Mouse (Mus musculus) urinary bladder, postnatal 25 days (tissue): ENCODE results near the gene Klf9.
A peak's percentile ranks its signal among the peaks of the same experiment; 100 is the strongest.

Experiments
- DNase-seq: peaks from one replicate; pipeline ENCODE4 v3.0.0; 2022; ENCODE audit warnings: low spot score

The Klf9 gene

DNA sequence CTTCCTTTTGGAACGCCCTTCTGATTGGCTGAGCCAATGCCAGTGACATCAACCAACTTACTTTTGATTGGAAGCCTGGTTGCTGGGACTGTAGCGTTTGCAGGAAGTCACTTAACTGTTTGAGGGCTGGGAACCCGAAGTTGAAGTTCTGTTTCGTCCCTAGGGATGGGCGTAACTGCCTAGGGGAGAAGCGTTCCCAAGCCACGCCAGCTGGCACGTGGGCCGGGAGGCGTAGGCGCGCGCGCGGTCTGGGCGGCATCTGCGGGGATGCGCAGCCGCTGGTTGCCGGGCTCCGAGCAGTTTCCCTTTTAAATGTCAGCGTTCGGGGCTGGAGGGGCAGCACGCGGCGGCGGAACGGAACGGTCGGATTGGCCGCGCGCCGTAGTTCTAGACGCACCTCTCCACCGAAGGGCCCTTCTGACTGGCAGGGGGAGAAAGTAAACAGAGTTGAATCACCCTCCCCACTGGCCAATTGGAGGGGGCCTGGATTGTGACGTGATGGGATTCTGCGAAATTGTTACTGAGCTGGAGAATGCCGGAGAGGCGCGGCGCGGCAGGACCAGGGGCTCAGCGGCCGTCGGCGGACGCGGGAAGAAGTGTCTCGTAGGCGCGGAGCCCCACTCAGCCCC, at the start of gene Klf9:
Klf9 (plus strand) TSS at position 538 of the 629 bp plus-strand sequence.
- peak; percentile 87 for DNase-seq

DNA sequence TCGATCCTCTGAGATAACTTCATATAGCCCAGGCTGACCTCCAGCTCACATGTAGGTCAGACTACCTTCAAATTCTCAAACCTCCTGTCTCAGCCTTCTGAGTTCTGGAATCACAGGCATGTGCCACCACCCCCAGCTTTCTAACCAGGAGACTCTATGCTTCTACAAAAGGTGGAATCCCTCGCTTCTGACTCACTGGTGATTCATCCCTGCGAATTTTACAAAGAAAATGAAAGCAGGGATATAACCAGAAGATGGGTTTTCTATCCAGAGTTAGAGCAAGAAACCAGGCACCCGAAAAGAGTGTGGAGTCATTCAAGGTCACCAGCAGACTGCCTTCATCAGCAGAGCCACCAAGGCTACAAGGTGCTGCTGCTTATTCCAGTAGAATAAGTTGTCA, 49.4 kb upstream of the Klf9 start:
- DNase-seq = no peak

DNA sequence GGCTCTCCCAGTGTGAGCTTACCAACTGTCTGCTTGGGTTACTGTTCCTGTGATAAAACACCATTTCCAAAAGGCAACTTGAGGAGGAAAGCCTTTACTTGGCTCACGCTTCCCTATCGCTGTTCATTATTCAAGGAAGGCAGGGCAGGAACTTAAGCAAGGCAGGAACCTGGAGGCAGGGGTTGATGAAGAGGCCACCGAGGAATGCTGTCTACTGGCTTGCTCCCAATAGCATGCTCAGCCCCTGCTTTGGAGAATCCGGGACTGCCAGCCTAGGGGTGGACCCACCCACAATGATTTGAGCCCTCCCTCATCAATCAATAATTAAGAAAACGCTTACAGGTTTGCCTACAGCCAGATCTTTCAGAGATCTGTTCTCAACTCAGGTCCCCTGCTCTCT, 47.5 kb upstream of the Klf9 start:
- no peak for DNase-seq

DNA sequence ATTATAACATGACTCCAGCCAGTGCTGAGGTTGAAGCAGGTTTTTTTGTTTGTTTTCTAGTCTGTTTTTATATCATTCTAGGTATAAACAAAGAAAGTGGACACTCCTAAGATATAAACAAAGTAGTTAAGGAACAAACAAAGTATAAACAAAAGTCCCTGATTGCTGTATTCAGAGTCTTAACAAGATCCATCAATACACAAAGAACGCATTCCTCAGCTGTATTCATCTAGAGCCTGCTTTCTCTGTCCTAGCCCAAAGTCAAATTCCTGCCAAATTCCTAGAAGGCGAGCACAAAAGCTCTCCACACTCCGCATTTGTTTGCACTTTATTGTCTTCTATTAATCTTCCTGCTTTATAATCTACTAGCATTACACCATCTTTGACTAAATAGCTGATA, 46.1 kb upstream of the Klf9 start:
- DNase-seq = no peak

DNA sequence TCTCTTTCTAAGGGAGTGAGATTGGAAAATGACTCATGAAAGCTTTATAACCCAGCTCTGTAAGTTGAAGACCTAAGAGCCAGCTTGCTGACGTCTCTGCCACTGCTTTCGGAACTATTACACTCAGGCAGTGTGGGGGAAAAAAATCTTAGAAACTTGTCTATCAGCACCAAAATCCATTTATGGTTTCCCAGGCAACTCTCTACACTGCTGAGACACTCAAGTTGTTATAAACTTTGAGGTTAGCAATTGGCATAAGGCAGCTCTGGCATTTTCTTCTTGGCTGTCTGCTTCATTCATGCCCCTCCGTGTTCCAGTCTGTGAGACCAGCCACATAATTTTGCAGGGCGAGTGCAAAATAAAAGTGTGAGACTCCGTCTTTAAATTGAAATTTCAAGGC, 34.2 kb upstream of the Klf9 start:
- no peak for DNase-seq

DNA sequence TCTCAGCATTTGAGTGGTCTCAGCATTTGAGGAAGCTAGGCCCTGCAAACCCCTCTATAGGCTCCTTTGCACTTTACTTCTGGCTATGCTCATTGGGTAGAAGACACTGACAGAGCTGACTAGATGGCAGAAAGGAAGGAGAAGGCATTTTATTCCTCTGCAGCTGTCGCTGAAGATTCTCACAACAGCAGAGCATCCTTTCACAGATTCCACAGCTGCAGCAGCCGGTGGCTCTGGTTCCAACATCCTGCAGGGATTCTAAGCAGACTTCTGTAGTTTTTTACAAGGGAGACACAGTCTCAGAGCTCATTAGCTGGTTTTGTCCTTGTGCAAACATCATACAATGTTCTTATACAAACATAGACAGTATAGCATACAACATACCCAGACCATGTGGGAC, 33.7 kb upstream of the Klf9 start:
- no peak for DNase-seq

DNA sequence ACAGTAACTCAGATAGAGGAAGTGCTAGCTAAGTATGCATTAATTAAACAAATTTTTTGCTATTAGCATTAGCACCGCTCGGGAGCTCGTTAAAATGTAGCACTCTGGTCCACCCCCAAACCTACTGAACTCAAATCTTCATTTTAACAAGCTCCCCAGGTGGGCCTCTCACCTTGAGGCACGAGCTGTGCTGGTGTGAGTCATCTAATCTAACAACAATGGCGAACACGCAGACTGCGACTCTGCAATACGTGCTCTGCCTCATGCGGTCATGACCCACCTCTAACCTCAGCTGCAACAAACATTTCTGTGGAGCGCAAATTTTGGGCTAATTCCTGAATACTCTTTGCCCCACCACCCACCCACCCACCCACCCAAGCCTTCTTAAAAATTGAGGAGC, 19.2 kb upstream of the Klf9 start:
- no peak for DNase-seq

DNA sequence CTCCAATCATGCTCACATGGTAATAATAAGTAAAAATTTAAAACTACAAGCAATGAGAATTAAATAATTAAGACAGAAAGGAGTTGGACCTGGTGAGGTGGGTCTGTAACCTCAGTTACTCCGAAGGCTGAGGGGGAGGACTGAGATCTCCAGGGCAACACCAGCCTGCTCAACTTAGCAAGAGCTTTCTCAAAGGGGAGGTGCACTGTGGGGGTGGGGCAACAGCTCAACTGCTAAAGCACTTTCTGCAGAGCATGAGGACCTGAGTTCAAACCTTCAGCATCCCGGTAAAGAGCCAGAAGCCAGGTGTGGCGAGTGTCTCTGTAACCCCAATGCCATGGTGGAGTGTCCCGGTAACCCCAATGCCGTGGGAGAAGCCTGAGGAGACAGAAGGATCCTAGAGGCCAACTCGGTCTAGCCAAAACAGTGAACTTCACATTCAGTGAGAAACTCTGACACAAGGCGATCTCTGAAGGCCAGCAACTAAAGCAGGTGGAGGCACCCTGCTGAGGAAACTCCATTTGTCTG, 16.9 kb upstream of the Klf9 start:
- DNase-seq = no peak

DNA sequence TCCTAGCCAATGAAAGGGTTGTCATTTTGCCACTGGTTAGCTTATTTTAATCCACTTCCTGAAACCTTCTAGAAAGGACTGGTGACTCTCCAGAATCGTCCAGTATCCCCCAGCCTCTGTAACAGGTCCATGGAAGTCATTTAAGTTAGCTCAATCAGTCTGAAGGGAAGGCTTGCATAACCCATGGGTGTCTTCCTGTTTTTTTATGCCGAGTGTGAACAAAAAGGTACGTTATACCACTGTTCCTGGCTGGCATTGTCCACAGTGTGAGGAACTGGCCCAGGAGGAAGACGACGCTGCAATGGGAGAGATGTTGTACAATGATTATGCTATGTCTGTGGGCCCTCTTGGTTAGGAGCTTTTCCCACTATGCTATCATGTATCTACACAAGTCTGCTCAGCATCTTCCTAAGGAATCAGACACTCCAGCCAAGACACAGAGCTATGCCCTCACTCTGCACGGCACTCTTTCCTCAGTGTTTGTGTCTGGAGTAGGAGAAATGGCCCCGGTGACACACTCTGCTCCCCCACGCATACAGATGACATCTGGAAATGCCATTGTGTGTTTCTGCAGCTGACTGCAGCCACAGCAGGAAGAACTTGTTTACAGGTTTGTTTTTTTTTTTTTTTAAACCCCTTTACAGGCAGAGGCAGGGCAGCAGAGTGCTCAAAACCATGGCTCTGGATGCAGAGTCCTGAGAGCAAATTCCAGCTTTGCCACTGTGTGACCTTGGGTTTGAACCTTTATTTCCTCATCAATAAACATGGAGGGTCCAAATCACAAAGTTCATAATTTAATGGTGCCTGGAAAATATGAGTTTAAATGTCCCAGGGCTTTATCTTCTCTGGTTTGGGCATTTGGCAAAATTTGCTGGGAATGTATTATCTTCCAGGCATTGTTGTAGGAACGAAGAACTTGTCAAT, 15.5 kb upstream of the Klf9 start:
- no peak for DNase-seq

DNA sequence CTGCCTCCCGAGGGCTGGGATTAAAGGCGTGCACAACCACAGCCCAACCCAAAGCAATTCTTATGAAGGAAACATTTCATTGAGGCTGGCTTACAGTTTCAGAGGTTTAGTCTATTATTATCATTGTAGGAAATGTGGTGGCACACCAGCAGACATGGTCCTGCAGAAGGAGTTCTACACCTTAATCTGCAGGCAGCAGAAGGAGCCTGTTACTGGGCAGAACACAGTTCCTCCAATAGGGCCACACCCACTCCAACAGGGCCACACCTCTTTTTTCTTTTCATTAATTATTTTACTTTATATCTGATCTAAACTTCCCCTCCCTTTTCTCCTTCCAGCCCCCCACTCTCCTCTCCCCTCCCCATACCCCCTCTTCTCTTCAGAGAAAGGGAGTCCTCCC, 11.1 kb upstream of the Klf9 start:
- no peak for DNase-seq

DNA sequence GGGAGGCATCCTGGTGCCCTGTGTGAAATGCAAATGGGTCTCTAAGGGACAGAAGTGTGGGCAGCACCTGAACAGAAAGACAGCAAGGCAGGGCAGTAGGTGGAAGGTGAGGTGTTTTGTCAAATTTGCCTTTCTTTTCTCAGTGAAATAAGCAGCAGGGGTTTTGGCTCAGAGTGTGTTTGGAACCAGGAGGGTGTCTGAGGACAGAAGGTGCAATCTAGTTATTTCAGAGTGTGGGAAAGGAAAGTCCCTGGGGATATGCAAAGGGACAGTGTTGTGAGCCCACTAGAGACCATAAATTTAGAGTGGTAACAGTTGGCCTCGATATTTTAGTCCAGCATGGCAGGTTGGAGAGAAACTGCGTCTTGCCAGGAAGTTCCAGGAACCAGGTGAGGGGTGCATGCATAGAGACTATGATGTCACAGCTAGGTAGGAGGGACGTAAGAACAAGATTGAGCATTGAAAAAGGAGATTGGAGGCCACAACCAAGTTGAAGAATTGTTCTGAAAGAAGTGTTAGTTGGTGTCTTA, 8.9 kb upstream of the Klf9 start:
- DNase-seq = no peak

DNA sequence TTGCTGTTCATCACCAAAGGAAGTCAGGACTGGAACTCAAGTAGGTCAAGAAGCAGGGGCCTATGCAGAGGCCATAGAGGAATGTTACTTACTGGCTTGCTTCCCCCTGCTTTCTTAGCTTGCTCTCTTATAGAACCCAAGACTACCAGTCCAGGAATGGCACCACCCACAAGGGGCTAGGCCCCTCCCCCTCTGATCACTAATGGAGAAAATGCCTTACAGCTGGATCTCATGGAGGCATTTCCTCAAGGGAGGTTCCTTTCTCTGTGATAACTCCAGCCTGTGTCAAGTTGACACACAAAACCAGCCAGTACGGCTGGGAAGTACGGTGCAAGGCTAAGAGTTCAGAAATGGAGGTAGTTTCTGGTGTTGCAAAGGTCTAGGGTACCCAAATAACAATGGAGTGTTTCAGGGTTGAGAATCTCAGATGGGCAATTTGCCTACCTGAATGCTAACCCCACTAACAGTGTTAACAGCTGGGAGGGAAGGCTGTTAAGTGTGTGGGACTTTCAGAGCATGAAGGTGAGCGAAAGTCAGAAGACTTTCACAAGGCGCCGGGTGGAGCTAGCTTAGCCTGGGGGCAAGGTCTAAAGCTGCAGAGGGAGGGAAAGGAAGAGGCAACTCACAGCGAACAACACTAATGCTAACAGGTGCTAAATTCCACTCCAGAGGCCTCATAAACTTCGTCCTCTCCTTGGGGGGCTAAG, 8.2 kb upstream of the Klf9 start:
- no peak for DNase-seq

DNA sequence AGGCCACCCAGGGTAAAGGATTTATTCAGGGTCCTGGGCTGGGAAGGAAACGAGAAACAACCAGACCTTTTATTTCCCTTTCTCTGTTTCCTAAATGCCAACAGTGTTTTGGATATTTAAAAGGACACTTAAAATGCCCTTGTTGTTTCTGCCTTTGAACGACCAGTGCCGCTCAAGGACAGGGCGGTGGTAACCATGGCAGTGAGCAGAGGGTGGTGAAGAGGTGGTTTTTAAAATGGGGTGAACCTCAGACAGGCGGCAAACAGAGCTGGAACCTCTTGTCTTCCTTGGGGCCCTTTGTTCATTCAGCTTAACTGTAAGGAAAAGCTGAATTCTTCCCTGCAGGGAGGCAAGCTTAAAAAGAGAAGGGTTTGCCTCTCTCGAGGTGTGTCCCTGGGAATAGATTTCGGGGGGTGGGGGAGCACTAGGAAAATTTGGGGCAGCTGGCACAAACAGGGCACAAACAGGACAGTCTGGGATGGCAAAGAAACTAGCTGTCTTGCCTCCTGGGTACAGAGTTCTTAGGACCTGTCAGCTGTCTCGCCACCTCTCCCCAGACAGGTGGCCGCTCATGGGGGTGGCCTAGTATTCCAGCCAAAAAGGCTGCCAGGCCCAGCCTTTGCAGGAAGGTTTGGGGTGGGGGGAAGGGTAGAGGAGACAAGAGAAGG, 7.5 kb upstream of the Klf9 start:
- no peak for DNase-seq

DNA sequence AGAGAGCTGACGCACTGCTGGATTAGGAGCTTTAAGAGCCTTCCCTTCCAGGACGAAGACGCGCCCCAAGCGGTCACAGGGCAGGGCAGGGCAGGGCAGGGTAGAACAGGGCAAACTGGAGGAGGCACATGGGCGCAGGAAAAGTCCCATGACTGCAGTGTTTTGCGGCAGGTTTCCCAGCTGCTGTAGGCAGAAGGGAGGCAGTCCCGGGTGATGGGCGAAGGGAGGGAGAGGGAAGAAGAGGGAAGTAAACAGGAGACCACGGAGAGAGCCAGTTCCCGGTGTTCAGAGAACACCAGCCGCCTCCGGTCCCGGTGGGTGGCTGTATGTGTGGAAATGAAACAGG, 7.0 kb upstream of the Klf9 start:
- DNase-seq = peak; percentile 58

DNA sequence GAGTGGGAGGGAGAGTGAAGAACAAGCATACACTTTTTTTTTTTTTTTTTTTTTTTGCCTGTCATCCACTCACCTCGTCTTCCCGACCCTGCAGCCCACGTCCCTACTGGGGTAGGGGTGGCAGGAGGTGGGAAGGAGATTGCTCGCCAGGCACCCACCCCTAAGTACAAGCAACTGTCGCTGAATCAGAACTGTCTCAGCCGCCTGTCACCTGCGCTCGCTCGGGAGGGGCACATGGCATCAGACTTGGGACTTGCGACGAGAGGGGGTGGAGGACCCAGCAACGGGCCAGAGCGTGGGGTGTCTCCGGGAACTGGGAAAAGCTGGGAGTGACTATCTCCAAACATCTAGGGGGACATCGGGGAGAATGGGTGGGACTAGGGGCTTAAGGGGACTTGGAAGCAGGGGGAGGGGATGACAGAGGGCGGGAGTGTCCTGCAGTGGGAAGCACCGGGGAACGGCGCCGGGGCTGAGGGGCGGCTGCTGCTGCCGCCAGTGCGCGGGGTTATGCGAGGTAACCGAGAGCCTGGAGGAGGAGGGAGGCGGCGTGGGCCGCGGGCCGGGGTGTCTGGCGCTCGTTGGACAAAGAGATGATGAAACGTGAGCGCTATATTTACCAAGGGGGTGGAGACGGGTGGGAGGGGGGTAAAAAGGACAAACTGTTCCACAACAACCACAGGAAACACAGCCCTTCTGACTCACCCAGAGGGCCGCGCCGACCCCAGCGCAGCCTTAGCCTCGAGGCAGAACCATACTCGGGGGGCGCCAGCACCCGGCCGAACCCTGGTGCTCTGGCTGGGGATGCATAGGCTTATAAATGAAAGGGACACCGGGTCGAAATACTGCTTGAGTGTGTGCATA, 6.4 kb upstream of the Klf9 start:
- peak; percentile 82 for DNase-seq

DNA sequence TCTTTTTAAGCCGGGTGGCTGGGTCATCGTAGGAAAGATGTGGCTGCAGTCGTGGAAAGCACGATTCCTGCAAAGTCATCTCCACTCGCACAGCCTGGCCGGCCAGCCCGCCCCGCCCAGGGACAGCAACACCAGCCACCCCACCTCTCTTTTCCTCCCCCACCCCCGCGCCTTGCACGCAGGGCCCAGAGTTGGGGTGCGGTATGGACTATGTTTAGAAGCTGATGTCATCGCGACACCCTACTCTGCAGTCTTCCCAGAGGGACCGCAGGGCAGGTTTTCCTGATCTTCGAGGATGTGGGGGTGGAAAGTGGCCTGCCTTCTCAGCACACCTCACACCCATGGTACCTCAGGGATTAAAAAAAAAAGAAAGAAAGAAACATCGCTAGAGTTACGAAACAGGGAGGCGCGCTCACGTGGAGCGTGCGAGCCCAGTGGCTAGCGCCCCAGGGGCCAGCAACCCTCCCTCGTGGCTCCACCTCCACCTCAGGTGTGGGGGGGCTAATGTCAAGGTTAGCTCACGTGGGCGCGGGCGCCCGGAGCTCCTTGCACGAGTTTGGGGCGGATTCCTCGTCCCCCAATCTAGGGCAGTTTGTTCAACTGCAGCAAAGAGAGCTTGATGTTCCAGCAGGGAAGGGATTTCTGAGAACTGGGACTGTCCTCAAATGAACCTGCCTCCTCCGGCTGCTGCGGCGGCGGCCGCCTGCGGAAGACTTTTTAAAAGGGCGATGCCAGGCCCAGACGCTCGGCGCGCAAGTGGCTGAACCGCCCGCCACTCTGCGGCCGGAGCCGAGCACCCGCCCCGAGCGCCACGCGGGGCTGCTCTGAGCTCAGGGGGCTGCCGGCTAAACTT, 5.5 kb upstream of the Klf9 start:
- peak; percentile 78 for DNase-seq

DNA sequence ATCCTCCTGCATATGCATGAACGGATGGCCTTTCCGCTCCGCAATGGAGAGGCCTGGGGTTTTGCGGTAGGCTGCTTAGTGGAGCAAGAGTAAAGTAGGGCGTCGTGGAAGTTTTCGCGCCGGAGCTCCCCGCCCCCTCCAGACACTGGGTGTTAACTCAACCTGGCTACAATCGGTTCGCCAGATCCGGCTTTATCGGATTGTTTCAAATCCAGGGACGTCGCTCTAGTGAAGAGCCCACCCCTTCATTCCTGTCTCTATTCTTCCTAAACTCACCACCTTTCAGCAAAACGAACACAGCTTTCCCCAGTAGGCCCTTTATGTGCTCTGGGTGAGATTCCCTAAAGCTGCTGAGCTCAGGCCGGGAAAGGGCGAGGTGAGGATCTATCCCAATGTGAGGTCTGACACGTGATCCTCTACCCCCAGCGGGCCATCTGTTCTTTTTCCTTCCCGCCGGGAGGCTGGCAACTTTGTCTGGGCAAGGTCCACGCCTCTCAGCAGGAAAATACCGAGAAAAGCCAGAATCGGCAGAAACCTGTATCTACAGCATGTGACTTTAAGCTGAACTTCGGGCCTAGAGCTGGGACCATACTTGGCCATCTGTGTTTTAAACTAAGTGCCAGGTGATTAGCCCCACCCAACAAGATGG, 4.7 kb upstream of the Klf9 start:
- DNase-seq = no peak

DNA sequence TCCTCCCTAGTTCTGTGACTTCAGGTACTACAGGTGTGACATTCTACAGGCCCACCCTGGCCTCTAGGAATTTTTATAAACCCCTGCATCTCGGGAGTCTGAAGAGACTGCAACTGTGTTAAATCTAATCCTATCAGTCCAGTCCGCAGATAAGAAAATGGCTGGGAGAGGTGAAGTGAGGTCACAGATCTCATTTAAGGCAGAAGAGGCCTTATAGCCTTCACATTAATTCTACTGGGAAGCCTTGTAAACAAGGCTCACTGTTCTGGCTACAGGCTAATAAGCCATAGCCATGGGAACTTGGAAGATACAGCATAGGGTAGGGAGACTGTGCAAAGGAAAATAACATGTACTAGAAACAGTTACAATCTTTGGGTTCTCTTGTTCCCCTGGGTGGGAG, 3.7 kb upstream of the Klf9 start:
- no peak for DNase-seq

DNA sequence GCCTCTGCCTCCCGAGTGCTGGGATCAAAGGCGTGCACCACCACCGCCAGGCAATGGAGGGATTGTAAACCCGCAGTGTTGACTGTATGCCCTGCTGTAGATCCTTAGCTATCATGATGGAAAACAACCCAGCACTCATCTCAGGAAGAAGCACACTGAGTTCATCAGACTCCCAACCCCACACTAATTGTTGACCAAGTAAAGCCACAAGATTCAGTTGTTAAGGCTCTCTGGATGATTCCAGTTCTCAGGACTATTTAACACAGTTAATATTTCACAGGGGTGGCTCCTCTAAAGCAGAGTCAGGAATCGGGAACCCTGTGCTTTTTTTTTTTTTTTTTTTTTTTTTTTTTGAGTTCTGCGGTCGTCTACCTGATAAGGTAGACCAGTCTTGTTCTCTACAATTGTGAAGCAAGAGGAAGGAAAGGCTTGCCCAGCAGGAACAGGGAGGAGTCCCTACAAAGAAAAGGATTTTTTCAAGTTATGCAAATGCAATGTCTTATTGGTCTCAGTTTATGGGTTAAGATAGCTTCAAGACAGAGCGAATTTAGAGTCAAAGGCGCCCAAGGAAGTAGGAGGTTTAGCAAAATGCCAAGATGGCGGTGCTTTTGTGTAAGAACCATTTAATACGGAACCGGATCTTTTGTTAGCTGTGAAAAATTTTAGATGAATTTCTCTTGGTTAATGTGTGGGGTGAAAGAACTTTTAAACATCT, 1.1 kb upstream of the Klf9 start:
- no peak for DNase-seq
